Mouse (Mus musculus) limb, embryonic 12.5 days (tissue): ENCODE results near the gene Aplnr. TPM values are rescaled to one million over a fixed set of nuclear protein-coding genes. Genes with fewer than 3 reads are reported as not detected.

Source experiments
- ATAC-seq: fragments of 200-750 bp; cut with Nextera tagmentation; 2 replicates; pipeline ENCODE4 v1.8.0; 2017; ENCODE audit warnings: low read depth, moderate TSS enrichment; ENCODE audit not compliant: insufficient number of reproducible peaks, insufficient read depth, low FRiP score, low TSS enrichment
- H3K27ac ChIP-seq: fragments of 300-500 bp; sonication (generic); 2 replicates; pipeline ENCODE4 v1.5.1; 2016; ENCODE audit warnings: mild to moderate bottlenecking, moderate library complexity
- H3K27me3 ChIP-seq: fragments of 300-500 bp; sonication (generic); 2 replicates; pipeline ENCODE4 v1.6.1; 2016; ENCODE audit warnings: mild to moderate bottlenecking, moderate library complexity
- H3K36me3 ChIP-seq: fragments of 300-500 bp; sonication (generic); 2 replicates; pipeline ENCODE4 v1.6.1; 2016; ENCODE audit warnings: mild to moderate bottlenecking, moderate library complexity
- H3K4me1 ChIP-seq: fragments of 300-500 bp; sonication (generic); replicated peaks from 2 replicates; pipeline ENCODE4 v1.6.1; 2016
- H3K4me2 ChIP-seq: fragments of 300-500 bp; sonication (generic); 2 replicates; pipeline ENCODE4 v1.6.1; 2016; ENCODE audit warnings: mild to moderate bottlenecking, moderate library complexity
- H3K4me3 ChIP-seq: fragments of 300-500 bp; sonication (generic); replicated peaks from 2 replicates; pipeline ENCODE4 v1.5.1; 2016; ENCODE audit warnings: mild to moderate bottlenecking
- H3K9ac ChIP-seq: fragments of 300-500 bp; sonication (generic); replicated peaks from 2 replicates; pipeline ENCODE4 v1.6.1; 2016; ENCODE audit warnings: mild to moderate bottlenecking, moderate library complexity
- H3K9me3 ChIP-seq: fragments of 300-500 bp; sonication (generic); 2 replicates; pipeline ENCODE4 v1.6.1; 2016; ENCODE audit warnings: mild to moderate bottlenecking, moderate library complexity
- WGBS: fragments of 180-500 bp; shearing (Covaris S2); methylation state at CpG from one replicate; pipeline ENCODE4 v1.1.7; 2016; 5-methylcytosine and 5-hydroxymethylcytosine counted together
- polyA plus RNA-seq: library from polyadenylated mRNA; unstranded; fragments of >200 nt; fragmentation: Nextera tagmentation; extraction: Ambion mirVana; gene quantifications from 2 replicates; pipeline ENCODE4 v1.2.1, GENCODE M21; 2016

The Aplnr gene
- 39.0 and 39.1 TPM in 2 replicates for polyA plus RNA-seq

GRCm38 (mm10) chr2:85136089-85136488 is at the start of gene Aplnr:
TSS of gene Aplnr (plus strand) at chr2:85136225.
- Histone ChIP-seq H3K9me3 (no peaks in the 10 kb centered on the region), H3K4me2 (no peak within 1 kb of the TSS), H3K27ac (no peak within 1 kb of the TSS), H3K27me3 (peaks cover 22% of the 10 kb centered on the region), H3K9ac (no peak within 1 kb of the TSS), H3K4me1 (no peaks in the 10 kb centered on the region), H3K4me3 (0 out of 2 replicates have a peak within 1 kb of the TSS, but pooled peaks have one; percentile 7), H3K36me3 (no peaks in the 10 kb centered on the region)
- ATAC-seq: 0 out of 2 replicates have a peak, but pooled peaks have one; percentile 32
- 7% methylated on average over 4 of the region's 4 CpGs for WGBS

- H3K4me2 ChIP-seq: no peak overlapping the region
- whole genome bisulfite sequencing: 67% methylated on average over 11 of the region's 11 CpGs
- H3K36me3 ChIP-seq: no peaks in the 10 kb centered on the region
- H3K9me3 ChIP-seq: no peaks in the 10 kb centered on the region
- H3K4me3 ChIP-seq: no peak overlapping the region
- no peaks in the 10 kb centered on the region for H3K27me3 ChIP-seq
- no peak for ATAC-seq
- H3K4me1 ChIP-seq: 0 out of 2 replicates have a peak, but pooled peaks cover 3% of the 10 kb centered on the region
- H3K27ac ChIP-seq: no peak overlapping the region
- no peak overlapping the region for H3K9ac ChIP-seq
Measured at GRCm38 (mm10) chr2:85088716-85089646, 47.0 kb upstream of the Aplnr start.

- ATAC-seq: no peak
- no peaks in the 10 kb centered on the region for H3K27me3 ChIP-seq
- 0 out of 2 replicates have a peak, but pooled peaks cover 3% of the 10 kb centered on the region for H3K4me1 ChIP-seq
- WGBS: 90% methylated on average over 4 of the region's 4 CpGs
- H3K4me2 ChIP-seq: no peak overlapping the region
- no peaks in the 10 kb centered on the region for H3K9me3 ChIP-seq
- no peaks in the 10 kb centered on the region for H3K36me3 ChIP-seq
- no peak overlapping the region for H3K4me3 ChIP-seq
- H3K9ac ChIP-seq: no peak overlapping the region
- no peak overlapping the region for H3K27ac ChIP-seq
Measured at GRCm38 (mm10) chr2:85091325-85091724, 44.7 kb upstream of the Aplnr start.

DNA sequence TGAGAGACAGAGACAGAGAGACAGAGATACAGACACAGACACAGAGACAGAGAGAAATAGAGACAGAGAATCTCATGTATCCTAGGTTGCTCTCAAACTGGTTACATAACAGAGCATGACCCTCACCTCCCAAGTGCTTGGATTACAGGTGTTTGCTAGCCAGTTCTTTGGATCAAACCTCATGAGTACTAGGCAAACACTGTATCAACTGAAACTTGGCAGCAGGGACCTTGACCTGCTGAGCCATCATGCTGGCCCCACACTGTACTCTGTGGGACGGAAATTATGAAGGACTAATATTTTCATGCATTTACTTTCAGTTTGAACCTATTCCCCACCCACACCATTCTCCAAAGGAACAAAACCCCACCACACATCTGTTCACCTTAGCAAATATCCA is 42.6 kb upstream of the Aplnr start:
- H3K4me1 ChIP-seq: 0 out of 2 replicates have a peak, but pooled peaks cover 3% of the 10 kb centered on the region
- 92% methylated on average over 1 of the region's 1 CpGs for WGBS
- no peak overlapping the region for H3K4me2 ChIP-seq
- H3K9ac ChIP-seq: no peak overlapping the region
- no peaks in the 10 kb centered on the region for H3K36me3 ChIP-seq
- H3K9me3 ChIP-seq: no peaks in the 10 kb centered on the region
- H3K27ac ChIP-seq: no peak overlapping the region
- H3K4me3 ChIP-seq: no peak overlapping the region
- H3K27me3 ChIP-seq: no peaks in the 10 kb centered on the region
- ATAC-seq: no peak

- WGBS: 57% methylated on average over 5 of the region's 5 CpGs
- Histone ChIP-seq H3K27ac (no peak overlapping the region), H3K9ac (no peak overlapping the region), H3K27me3 (no peaks in the 10 kb centered on the region), H3K4me1 (no peaks in the 10 kb centered on the region), H3K36me3 (no peaks in the 10 kb centered on the region), H3K9me3 (0 out of 2 replicates have a peak, but pooled peaks cover under 1% of the 10 kb centered on the region), H3K4me3 (no peak overlapping the region), H3K4me2 (no peak overlapping the region)
- no peak for ATAC-seq
Measured at GRCm38 (mm10) chr2:85095906-85096305, 40.1 kb upstream of the Aplnr start.

DNA sequence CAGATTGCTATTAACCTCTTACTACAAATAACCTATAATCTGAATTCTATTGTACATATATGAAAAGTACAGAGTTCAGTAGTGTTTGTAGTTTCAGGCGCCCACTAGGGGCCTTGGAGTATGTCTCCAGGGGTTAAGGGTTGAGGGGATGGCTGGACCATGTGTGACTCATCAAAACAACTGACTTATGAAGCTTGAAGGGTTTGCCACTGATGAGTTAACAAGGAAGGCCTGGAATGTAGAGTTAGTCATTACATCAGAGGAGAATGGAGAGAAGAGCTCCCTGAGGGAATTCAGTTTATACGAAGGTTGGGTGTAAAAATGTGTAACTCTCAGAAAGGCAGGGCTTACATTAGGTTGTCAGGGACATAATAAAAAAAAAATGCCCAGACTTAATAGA is 38.0 kb upstream of the Aplnr start:
- no peak for ATAC-seq
- 0 out of 2 replicates have a peak, but pooled peaks cover 3% of the 10 kb centered on the region for H3K9me3 ChIP-seq
- no peak overlapping the region for H3K9ac ChIP-seq
- no peaks in the 10 kb centered on the region for H3K4me1 ChIP-seq
- H3K27me3 ChIP-seq: no peaks in the 10 kb centered on the region
- H3K4me2 ChIP-seq: no peak overlapping the region
- 73% methylated on average over 2 of the region's 2 CpGs for WGBS
- H3K36me3 ChIP-seq: no peaks in the 10 kb centered on the region
- no peak overlapping the region for H3K27ac ChIP-seq
- no peak overlapping the region for H3K4me3 ChIP-seq

DNA sequence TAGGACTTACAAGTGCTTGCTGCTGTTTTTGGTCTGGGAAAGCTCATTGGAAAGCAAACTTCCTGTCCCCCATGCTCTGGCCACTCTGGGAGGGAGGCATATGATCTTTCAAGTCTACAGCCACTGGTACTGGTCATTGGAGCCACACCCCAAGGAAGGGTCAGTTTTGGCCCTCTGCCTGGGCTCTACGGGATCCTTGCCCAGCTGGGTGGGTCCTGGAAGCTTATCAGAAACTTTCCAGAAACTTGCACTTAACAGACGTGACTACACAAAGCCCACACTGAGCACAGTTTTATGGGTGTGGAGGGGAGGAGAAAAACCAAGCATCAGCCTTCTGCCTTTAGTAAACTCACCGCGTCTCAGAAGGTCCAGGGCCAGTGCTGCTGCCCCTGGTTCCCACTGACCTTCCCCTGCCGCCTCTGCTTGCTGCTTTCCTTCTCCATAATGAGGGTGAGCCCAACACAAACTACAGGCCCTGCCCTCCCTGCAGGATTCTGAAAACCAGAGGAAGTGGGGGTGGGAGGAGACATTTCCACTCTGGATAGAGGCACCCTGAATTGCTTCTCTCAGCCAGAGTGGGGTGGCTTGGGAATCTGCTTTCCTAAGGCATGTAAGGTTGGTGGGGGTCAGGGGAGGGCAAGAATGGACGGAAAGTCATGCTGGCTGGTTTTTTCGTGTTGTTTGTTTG is 37.1 kb upstream of the Aplnr start:
- WGBS: 72% methylated on average over 7 of the region's 7 CpGs
- no peak overlapping the region for H3K9ac ChIP-seq
- H3K9me3 ChIP-seq: 0 out of 2 replicates have a peak, but pooled peaks cover 3% of the 10 kb centered on the region
- ATAC-seq: no peak
- no peaks in the 10 kb centered on the region for H3K4me1 ChIP-seq
- no peak overlapping the region for H3K4me3 ChIP-seq
- no peaks in the 10 kb centered on the region for H3K36me3 ChIP-seq
- no peaks in the 10 kb centered on the region for H3K27me3 ChIP-seq
- H3K27ac ChIP-seq: no peak overlapping the region
- H3K4me2 ChIP-seq: no peak overlapping the region

DNA sequence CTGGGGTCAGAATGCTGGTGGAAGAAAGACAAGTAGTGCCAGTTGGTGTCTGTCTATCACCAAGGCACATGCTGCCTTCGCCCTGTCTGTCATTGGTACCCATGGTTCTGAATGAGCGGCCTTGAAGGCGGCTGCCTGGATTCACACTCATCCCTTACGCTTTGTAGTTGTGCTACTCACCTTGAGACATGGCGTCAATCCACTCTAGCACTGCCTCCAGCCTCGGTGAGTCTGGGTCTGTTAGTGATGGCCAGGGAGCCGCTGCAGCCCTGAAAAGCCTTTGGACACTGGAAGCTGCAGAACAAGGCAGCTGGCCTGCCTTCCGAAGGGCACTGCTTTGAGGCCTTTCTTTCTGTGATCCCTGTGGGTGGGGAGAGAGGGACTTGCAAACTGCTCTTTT is 32.8 kb upstream of the Aplnr start:
- no peak overlapping the region for H3K27ac ChIP-seq

GRCm38 (mm10) chr2:85105426-85106013 is 30.5 kb upstream of the Aplnr start:
- Histone ChIP-seq H3K27me3 (no peaks in the 10 kb centered on the region), H3K4me3 (no peak overlapping the region), H3K36me3 (no peaks in the 10 kb centered on the region), H3K9ac (no peak overlapping the region), H3K4me1 (no peaks in the 10 kb centered on the region), H3K9me3 (0 out of 2 replicates have a peak, but pooled peaks cover 3% of the 10 kb centered on the region), H3K4me2 (no peak overlapping the region), H3K27ac (no peak overlapping the region)
- ATAC-seq: no peak
- WGBS: 67% methylated on average over 11 of the region's 11 CpGs

More for the DNA sequence above, 32.8 kb upstream of the Aplnr start:
- Histone ChIP-seq H3K27me3 (no peaks in the 10 kb centered on the region), H3K9me3 (0 out of 2 replicates have a peak, but pooled peaks cover 3% of the 10 kb centered on the region), H3K36me3 (no peaks in the 10 kb centered on the region), H3K4me1 (no peaks in the 10 kb centered on the region), H3K4me2 (no peak overlapping the region), H3K4me3 (no peak overlapping the region), H3K9ac (no peak overlapping the region)
- ATAC-seq: no peak
- WGBS: 75% methylated on average over 8 of the region's 8 CpGs

- Histone ChIP-seq H3K27me3 (no peaks in the 10 kb centered on the region), H3K9me3 (no peaks in the 10 kb centered on the region), H3K27ac (no peak overlapping the region), H3K4me3 (no peak overlapping the region), H3K36me3 (no peaks in the 10 kb centered on the region), H3K4me1 (no peaks in the 10 kb centered on the region), H3K9ac (no peak overlapping the region), H3K4me2 (no peak overlapping the region)
- no peak for ATAC-seq
- whole genome bisulfite sequencing: 79% methylated on average over 7 of the region's 7 CpGs
Measured at GRCm38 (mm10) chr2:85106068-85106790, 29.8 kb upstream of the Aplnr start.
